Mouse (Mus musculus): Measurements from ENCODE around the gene Dnttip1. TPM values are rescaled to one million over a fixed set of nuclear protein-coding genes. Genes with fewer than 3 reads are reported as not detected.

Gene Dnttip1
- total RNA-seq, 2 experiments from 2014 or later: 37.0 TPM

- DNase-seq (ENCODE audit: extremely low spot score in 1 of 2, low spot score in 1 of 2): no peak
Measured at GRCm38 (mm10) chr2:164803201-164803920, 57.6 kb downstream of the Dnttip1 start.

- DNase-seq (ENCODE audit: extremely low spot score in 1 of 2, low spot score in 1 of 2): no peak
Measured at GRCm38 (mm10) chr2:164803921-164804313, 58.1 kb downstream of the Dnttip1 start.

- peak; percentile 96 to 97 for DNase-seq (ENCODE audit: extremely low spot score in 1 of 2, low spot score in 1 of 2)
Measured at GRCm38 (mm10) chr2:164804533-164805331, 58.9 kb downstream of the Dnttip1 start, which contains the start of the genes Acot8 and Zswim3. Gene Acot8, minus strand, starts transcription at chr2:164804882. Gene Zswim3, plus strand, starts transcription at chr2:164805098.

- DNase-seq (ENCODE audit: extremely low spot score in 1 of 2, low spot score in 1 of 2): no peak
Measured at GRCm38 (mm10) chr2:164805332-164805718, 59.5 kb downstream of the Dnttip1 start.

GRCm38 (mm10) chr2:164806614-164807013 lies 60.8 kb downstream of the Dnttip1 start:
- DNase-seq (ENCODE audit: extremely low spot score in 1 of 2, low spot score in 1 of 2): no peak

GRCm38 (mm10) chr2:164813557-164813956 lies 67.8 kb downstream of the Dnttip1 start:
- no peak for DNase-seq (ENCODE audit: extremely low spot score in 1 of 2, low spot score in 1 of 2)

- no peak for DNase-seq (ENCODE audit: extremely low spot score in 1 of 2, low spot score in 1 of 2)
Measured at GRCm38 (mm10) chr2:164815348-164815747, 69.6 kb downstream of the Dnttip1 start.

GRCm38 (mm10) chr2:164815821-164816220 lies 70.0 kb downstream of the Dnttip1 start:
- DNase-seq (ENCODE audit: extremely low spot score in 1 of 2, low spot score in 1 of 2): no peak

- DNase-seq (ENCODE audit: extremely low spot score in 1 of 2, low spot score in 1 of 2): no peak
Measured at GRCm38 (mm10) chr2:164817206-164817605, 71.4 kb downstream of the Dnttip1 start.

GRCm38 (mm10) chr2:164817703-164818102 lies 71.9 kb downstream of the Dnttip1 start:
- DNase-seq (ENCODE audit: extremely low spot score in 1 of 2, low spot score in 1 of 2): no peak

Other genes with a start within 250 kb of the Dnttip1 start
- gene Pigt, start 248.5 kb upstream of the Dnttip1 start, total RNA-seq (2021): 10 to 100 TPM; 85.3 to 87.3 TPM
- under 1 TPM in 1 of 2 experiments, not detected in 1; 0.34 TPM for gene Wfdc2, start 183.6 kb upstream of the Dnttip1 start, total RNA-seq (2021)
- gene Spint3, start 172.5 kb upstream of the Dnttip1 start, total RNA-seq (2021): not detected
- gene Wfdc6a, start 160.5 kb upstream of the Dnttip1 start, total RNA-seq (2021): not detected
- gene Eppin, start 152.4 kb upstream of the Dnttip1 start, total RNA-seq (2021): not detected
- gene Wfdc6b, start 132.5 kb upstream of the Dnttip1 start, total RNA-seq (2021): not detected
- not detected for gene Wfdc8, start 132.4 kb upstream of the Dnttip1 start, total RNA-seq (2021)
- not detected for gene Wfdc16, start 107.2 kb upstream of the Dnttip1 start, total RNA-seq (2021)
- not detected for gene Wfdc10, start 89.9 kb upstream of the Dnttip1 start, total RNA-seq (2021)
- not detected for gene Wfdc9, start 89.4 kb upstream of the Dnttip1 start, total RNA-seq (2021)
- gene Wfdc11, start 71.9 kb upstream of the Dnttip1 start, total RNA-seq (2021): not detected
- gene Wfdc13, start 60.9 kb upstream of the Dnttip1 start, total RNA-seq (2021): not detected
- not detected for gene Spint4, start 47.5 kb upstream of the Dnttip1 start, total RNA-seq (2021)
- not detected for gene Spint5, start 30.7 kb upstream of the Dnttip1 start, total RNA-seq (2021)
- 1 to 10 TPM in 1 of 2 experiments, under 1 TPM in 1; 0.89 to 1.0 TPM for gene Wfdc3, start 52 bp upstream of the Dnttip1 start, total RNA-seq (2021)
- 1 to 10 TPM in 1 of 2 experiments, not detected in 1; 1.2 TPM for gene Ube2c, start 23.9 kb downstream of the Dnttip1 start, total RNA-seq (2021)
- not detected for gene Tnnc2, start 34.0 kb downstream of the Dnttip1 start, total RNA-seq (2021)
- gene Snx21, start 39.8 kb downstream of the Dnttip1 start, total RNA-seq (2021): 10 to 100 TPM; 38.0 to 45.8 TPM
- gene Acot8, start 58.9 kb downstream of the Dnttip1 start, total RNA-seq (2021): 10 to 100 TPM; 24.3 to 25.4 TPM
- gene Zswim3, start 59.1 kb downstream of the Dnttip1 start, total RNA-seq (2021): 1 to 10 TPM; 7.8 to 9.3 TPM
- 10 to 100 TPM; 22.7 to 22.9 TPM for gene Zswim1, start 76.7 kb downstream of the Dnttip1 start, total RNA-seq (2021)
- not detected for gene Spata25, start 82.6 kb downstream of the Dnttip1 start, total RNA-seq (2021)
- 100 to 1,000 TPM in 1 of 2 experiments, 10 to 100 TPM in 1; 93.3 to 106 TPM for gene Ctsa, start 86.9 kb downstream of the Dnttip1 start, total RNA-seq (2021)
- gene Neurl2, start 87.5 kb downstream of the Dnttip1 start, total RNA-seq (2021): 1 to 10 TPM; 3.4 to 4.6 TPM
- gene Pltp, start 111.7 kb downstream of the Dnttip1 start, total RNA-seq (2021): 10 to 100 TPM; 68.8 to 73.7 TPM
- 10 to 100 TPM; 40.4 to 47.2 TPM for gene Pcif1, start 133.3 kb downstream of the Dnttip1 start, total RNA-seq (2021)
- gene Zfp335, start 165.8 kb downstream of the Dnttip1 start, total RNA-seq (2021): 10 to 100 TPM; 23.3 to 29.1 TPM
- gene Mmp9, start 194.8 kb downstream of the Dnttip1 start, total RNA-seq (2021): 1 to 10 TPM; 1.5 to 1.8 TPM
- 100 to 1,000 TPM; 366 to 382 TPM for gene Slc12a5, start 214.8 kb downstream of the Dnttip1 start, total RNA-seq (2021)